Mouse (Mus musculus) liver, embryonic 14.5 days (tissue): ENCODE data around the gene Tmed9. TPM values are rescaled to one million over a fixed set of nuclear protein-coding genes. Genes with fewer than 3 reads are reported as not detected.

ENCODE experiments used
- ATAC-seq: fragments of 200-750 bp; cut with Nextera tagmentation; 2 replicates; pipeline ENCODE4 v1.8.0; 2017; ENCODE audit warnings: moderate number of reproducible peaks, mild to moderate bottlenecking, moderate library complexity; ENCODE audit not compliant: insufficient read depth
- DNase-seq, 3 experiments: peaks; one replicate each; pipeline ENCODE4 v3.0.0-alpha.2; 2012 to 2013; ENCODE audit warnings: low read depth in 3 of 3, low spot score in 3 of 3
- H3K27ac ChIP-seq: fragments of 300-500 bp; sonication (generic); 2 replicates; pipeline ENCODE4 v1.5.1; 2014; ENCODE audit warnings: moderate library complexity, mild to moderate bottlenecking, control low read depth, inconsistent platforms
- H3K27me3 ChIP-seq: fragments of 300-500 bp; sonication (generic); 2 replicates; pipeline ENCODE4 v1.6.1; 2014; ENCODE audit warnings: mild to moderate bottlenecking, low read length, moderate library complexity; ENCODE audit not compliant: control insufficient read depth, insufficient read depth
- H3K36me3 ChIP-seq: fragments of 300-500 bp; sonication (generic); replicated peaks from 2 replicates; pipeline ENCODE4 v1.6.1; 2014; ENCODE audit warnings: low read depth; ENCODE audit not compliant: control insufficient read depth, insufficient read depth
- H3K4me1 ChIP-seq, 2 experiments: fragments of 200-500 bp in 1 of 2; fragments of 300-500 bp in 1 of 2; sonication (generic) in 1 of 2; replicated peaks; 2 replicates each; pipeline ENCODE4 v1.6.1; 2012 to 2014; ENCODE audit warnings: antibody characterized with exemption in 1 of 2, inconsistent platforms in 1 of 2, low read length in 1 of 2; ENCODE audit not compliant: control insufficient read depth in 2 of 2, insufficient read depth in 2 of 2
- H3K4me2 ChIP-seq: fragments of 300-500 bp; sonication (generic); 2 replicates; pipeline ENCODE4 v1.6.1; 2014; ENCODE audit warnings: low read depth, mild to moderate bottlenecking, control low read depth, moderate library complexity
- H3K4me3 ChIP-seq, 2 experiments: fragments of 200-500 bp in 1 of 2; fragments of 300-500 bp in 1 of 2; sonication (generic) in 1 of 2; 2 replicates each; pipeline ENCODE4 v1.5.1; 2012 to 2014; ENCODE audit warnings: low read depth in 2 of 2, low read length in 2 of 2, mild to moderate bottlenecking in 2 of 2, control low read depth in 1 of 2, inconsistent platforms in 1 of 2, moderate library complexity in 1 of 2; ENCODE audit not compliant: insufficient read depth in 1 of 2
- H3K9ac ChIP-seq: fragments of 300-500 bp; sonication (generic); replicated peaks from 2 replicates; pipeline ENCODE4 v1.6.1; 2014; ENCODE audit warnings: mild to moderate bottlenecking, control low read depth, moderate library complexity
- H3K9me3 ChIP-seq: fragments of 300-500 bp; sonication (generic); 2 replicates; pipeline ENCODE4 v1.6.1; 2016; ENCODE audit warnings: low read length, mixed read lengths; ENCODE audit not compliant: control insufficient read depth
- CTCF ChIP-seq: IDR thresholded peaks from 2 replicates; pipeline ENCODE4 v1.5.1; 2016; ENCODE audit warnings: antibody characterized with exemption, low read depth, control low read depth
- EP300 ChIP-seq: IDR thresholded peaks from 2 replicates; pipeline ENCODE4 v1.6.1; 2016; ENCODE audit warnings: antibody characterized with exemption, low read depth
- WGBS: fragments of 180-500 bp; shearing (Covaris S2); extraction: QIAGEN DNeasy Blood & Tissue Kit; methylation state at CpG from one replicate; pipeline ENCODE4 v1.1.7; 2014; ENCODE audit not compliant: insufficient replicate concordance; 5-methylcytosine and 5-hydroxymethylcytosine counted together
- polyA plus RNA-seq, 2 experiments: library from polyadenylated mRNA; depleted of rRNA in 1 of 2; stranded (reverse) in 1 of 2; unstranded in 1 of 2; fragments of >200 nt; fragmentation: Nextera tagmentation in 1 of 2; extraction: Ambion mirVana in 1 of 2; gene quantifications; 2 replicates each; pipeline versions ENCODE4 v1.2.1 to v1.2.3; 2012 to 2014

Gene Tmed9
- polyA plus RNA-seq, 2 experiments: 20.7 to 58.3 TPM

- WGBS: 58% methylated on average over 4 of the region's 4 CpGs
- H3K4me1 ChIP-seq: no peaks in the 10 kb centered on the region
Measured at GRCm38 (mm10) chr13:55578086-55578485, 4.6 kb downstream of the Tmed9 start.

GRCm38 (mm10) chr13:55591961-55592490, 18.5 kb downstream of the Tmed9 start:
- Histone ChIP-seq H3K4me1 (peaks cover 8 to 9% of the 10 kb centered on the region in 2 experiments; a peak in 3 of 4 replicates), H3K36me3 (peaks cover 11% of the 10 kb centered on the region), H3K4me2 (peak overlapping the region; percentile 60; the same call in 1 of the 2 replicates), H3K4me3 (no peak overlapping the region), H3K27me3 (no peaks in the 10 kb centered on the region; the same call in 1 of the 2 replicates), H3K9ac (no peak overlapping the region), H3K27ac (no peak overlapping the region), H3K9me3 (no peaks in the 10 kb centered on the region)
- no peak for TF ChIP-seq CTCF
- TF ChIP-seq EP300: no peak
- DNase-seq: no peak
- no peak for ATAC-seq
- WGBS: 62% methylated on average over 4 of the region's 4 CpGs

More at GRCm38 (mm10) chr13:55578086-55578485, 4.6 kb downstream of the Tmed9 start:
- DNase-seq: no peak
- H3K9me3 ChIP-seq: no peaks in the 10 kb centered on the region
- H3K36me3 ChIP-seq: no peaks in the 10 kb centered on the region
- no peak overlapping the region for H3K27ac ChIP-seq
- H3K9ac ChIP-seq: no peak overlapping the region
- no peak for ATAC-seq
- TF ChIP-seq EP300: no peak
- no peak for TF ChIP-seq CTCF
- H3K27me3 ChIP-seq: no peaks in the 10 kb centered on the region
- H3K4me3 ChIP-seq: no peak overlapping the region
- H3K4me2 ChIP-seq: no peak overlapping the region

- H3K4me2 ChIP-seq: peak overlapping the region; percentile 60
- H3K4me3 ChIP-seq: peak overlapping the region; percentile 89 to 95
- peak overlapping the region; percentile 95 for H3K9ac ChIP-seq
- ATAC-seq: peak; percentile 96
- no peak overlapping the region; the same call in 1 of the 2 replicates for H3K27ac ChIP-seq
- no peak for TF ChIP-seq EP300
- peak; percentile 21; the same call in 1 of the 2 replicates for TF ChIP-seq CTCF
- H3K36me3 ChIP-seq: peaks cover 15% of the 10 kb centered on the region
- peaks cover 8 to 9% of the 10 kb centered on the region in 2 experiments; a peak in 3 of 4 replicates for H3K4me1 ChIP-seq
- WGBS: 3% methylated on average over 29 of the region's 29 CpGs
- no peaks in the 10 kb centered on the region for H3K9me3 ChIP-seq
- peak; percentile 89 to 90 (median 90) for DNase-seq
- no peaks in the 10 kb centered on the region; the same call in 1 of the 2 replicates for H3K27me3 ChIP-seq
Measured at GRCm38 (mm10) chr13:55592512-55593253, 19.2 kb downstream of the Tmed9 start.

- Histone ChIP-seq H3K4me3 (peak overlapping the region; percentile 89 to 95), H3K27ac (peak overlapping the region; percentile 27; the same call in 1 of the 2 replicates), H3K4me2 (peak overlapping the region; percentile 60), H3K4me1 (peaks cover 8 to 9% of the 10 kb centered on the region in 2 experiments; a peak in 3 of 4 replicates), H3K9me3 (no peaks in the 10 kb centered on the region), H3K9ac (peak overlapping the region; percentile 95), H3K36me3 (peaks cover 15% of the 10 kb centered on the region), H3K27me3 (no peaks in the 10 kb centered on the region; the same call in 1 of the 2 replicates)
- TF ChIP-seq EP300: no peak
- TF ChIP-seq CTCF: no peak
- DNase-seq (no peak), ATAC-seq (peak; percentile 53)
- under 1% methylated on average over 31 of the region's 31 CpGs for WGBS
Measured at GRCm38 (mm10) chr13:55593254-55593747, 19.8 kb downstream of the Tmed9 start.

GRCm38 (mm10) chr13:55595375-55595774, 21.8 kb downstream of the Tmed9 start:
- H3K9me3 ChIP-seq: no peaks in the 10 kb centered on the region
- 85% methylated on average over 12 of the region's 12 CpGs for WGBS
- H3K36me3 ChIP-seq: peaks cover 15% of the 10 kb centered on the region
- no peak overlapping the region for H3K4me2 ChIP-seq
- no peak for TF ChIP-seq CTCF
- TF ChIP-seq EP300: no peak
- no peak for ATAC-seq
- H3K4me3 ChIP-seq: no peak overlapping the region
- H3K27ac ChIP-seq: no peak overlapping the region
- no peak for DNase-seq
- H3K4me1 ChIP-seq: peaks cover 8 to 10% of the 10 kb centered on the region in 2 experiments
- no peaks in the 10 kb centered on the region for H3K27me3 ChIP-seq
- no peak overlapping the region for H3K9ac ChIP-seq
